Mouse (Mus musculus): ENCODE measurements around the gene Mcm6.

- TF ChIP-seq CTCF (IDR thresholded peaks at IDR 0.05; ENCODE audit: borderline replicate concordance, control insufficient read depth, extremely low read depth, insufficient read depth, low read length, poor library complexity) (no peak), POLR2A (IDR thresholded peaks at IDR 0.05; ENCODE audit: control insufficient read depth, extremely low read depth, insufficient read depth, low read length, poor library complexity) (no peak)
Observed at GRCm38 (mm10) chr1:128323026-128323643, 36.3 kb downstream of the Mcm6 start.
